Mouse (Mus musculus): ENCODE measurements at regions not wholly inside any gene's neighbourhood (a gene's known extent, or its start where the extent isn't known, plus 50 kb on each side); places are given as distances from the start of the nearest gene placed in this dataset.
"Not testable (repeated sequence)": the region's sequence is repeated elsewhere in the genome, so short reads cannot be mapped to it uniquely, and the experiment has no call there.

- DNase-seq (ENCODE audit: low read depth), result peak; percentile 22
Measured at GRCm38 (mm10) chr2:17946047-17946446, 50.7 kb downstream of the H2al2a start.

- DNase-seq (ENCODE audit: low read depth), result no peak
Measured at GRCm38 (mm10) chr2:17945369-17945915, 51.3 kb downstream of the H2al2a start.

GRCm38 (mm10) chr2:17943506-17943905, 53.3 kb downstream of the H2al2a start:
- no peak for DNase-seq (ENCODE audit: low read depth)

GRCm38 (mm10) chr2:17942528-17943387, 54.0 kb downstream of the H2al2a start:
- peak; percentile 73 for DNase-seq (ENCODE audit: low read depth)

GRCm38 (mm10) chr2:17941921-17942320, 54.8 kb downstream of the H2al2a start:
- no peak for DNase-seq (ENCODE audit: low read depth)

GRCm38 (mm10) chr2:17939857-17940848, 56.6 kb downstream of the H2al2a start:
- DNase-seq (ENCODE audit: low read depth), result not testable (repeated sequence)

GRCm38 (mm10) chr2:17939183-17939856, 57.4 kb downstream of the H2al2a start:
- no peak for DNase-seq (ENCODE audit: low read depth)

GRCm38 (mm10) chr2:17936527-17937139, 60.1 kb downstream of the H2al2a start:
- DNase-seq (ENCODE audit: low read depth), result no peak

- DNase-seq (ENCODE audit: low read depth), result no peak
Measured at GRCm38 (mm10) chr2:17935916-17936315, 60.8 kb downstream of the H2al2a start.

- no peak for DNase-seq (ENCODE audit: low read depth)
Measured at GRCm38 (mm10) chr2:17935466-17935865, 61.3 kb downstream of the H2al2a start.

- no peak for DNase-seq (ENCODE audit: low read depth)
Measured at GRCm38 (mm10) chr2:17934610-17935009, 62.1 kb downstream of the H2al2a start.

- no peak for DNase-seq (ENCODE audit: low read depth)
Measured at GRCm38 (mm10) chr2:17932932-17933790, 63.6 kb downstream of the H2al2a start.

GRCm38 (mm10) chr2:17932426-17932931, 64.3 kb downstream of the H2al2a start:
- DNase-seq (ENCODE audit: low read depth), result no peak

- no peak for DNase-seq (ENCODE audit: low read depth)
Measured at GRCm38 (mm10) chr2:17931881-17932280, 64.9 kb downstream of the H2al2a start.

GRCm38 (mm10) chr2:17918861-17919648, 77.7 kb downstream of the H2al2a start:
- DNase-seq (ENCODE audit: low read depth), result no peak

- no peak for DNase-seq (ENCODE audit: low read depth)
Measured at GRCm38 (mm10) chr2:17917238-17917946, 79.4 kb downstream of the H2al2a start.

GRCm38 (mm10) chr2:17902616-17903015, 94.1 kb downstream of the H2al2a start:
- no peak for DNase-seq (ENCODE audit: low read depth)

GRCm38 (mm10) chr2:17900202-17900601, 96.6 kb downstream of the H2al2a start:
- DNase-seq (ENCODE audit: low read depth), result no peak

- DNase-seq (ENCODE audit: low read depth), result no peak
Measured at GRCm38 (mm10) chr2:17898780-17899179, 98.0 kb downstream of the H2al2a start.
